Mouse (Mus musculus) gastrocnemius, postnatal 36 days (tissue): ENCODE measurements around the gene Leo1. TPM values are rescaled to one million over a fixed set of nuclear protein-coding genes. Genes with fewer than 3 reads are reported as not detected.
"Not testable (repeated sequence)": the region's sequence is repeated elsewhere in the genome, so short reads cannot be mapped to it uniquely, and the experiment has no call there.

Experiments used
- DNase-seq, 2 experiments: peaks; one replicate each; pipeline ENCODE4 v3.0.0; 2022
- intact Hi-C: fragments of 180-260 bp; cut with DNase I; formaldehyde crosslinking; loops from one replicate; pipeline ENCODE4 v1.15.1; 2025
- total RNA-seq, 2 experiments: library from RNA; stranded (reverse); gene quantifications; 2 replicates each; pipeline ENCODE4 v1.2.3; 2021

Gene Leo1
- total RNA-seq, 2 experiments from 2014 or later, result 15.2 to 16.7 TPM

- intact Hi-C loops, result no loop called here
- DNase-seq, result no peak
These were observed 16.8 kb upstream of the Leo1 start for GRCm38 (mm10) chr9:75424358-75425150.

- no peak for DNase-seq
- intact Hi-C loops, result no loop called here
These were observed 15.4 kb upstream of the Leo1 start for GRCm38 (mm10) chr9:75425796-75426391.

DNA sequence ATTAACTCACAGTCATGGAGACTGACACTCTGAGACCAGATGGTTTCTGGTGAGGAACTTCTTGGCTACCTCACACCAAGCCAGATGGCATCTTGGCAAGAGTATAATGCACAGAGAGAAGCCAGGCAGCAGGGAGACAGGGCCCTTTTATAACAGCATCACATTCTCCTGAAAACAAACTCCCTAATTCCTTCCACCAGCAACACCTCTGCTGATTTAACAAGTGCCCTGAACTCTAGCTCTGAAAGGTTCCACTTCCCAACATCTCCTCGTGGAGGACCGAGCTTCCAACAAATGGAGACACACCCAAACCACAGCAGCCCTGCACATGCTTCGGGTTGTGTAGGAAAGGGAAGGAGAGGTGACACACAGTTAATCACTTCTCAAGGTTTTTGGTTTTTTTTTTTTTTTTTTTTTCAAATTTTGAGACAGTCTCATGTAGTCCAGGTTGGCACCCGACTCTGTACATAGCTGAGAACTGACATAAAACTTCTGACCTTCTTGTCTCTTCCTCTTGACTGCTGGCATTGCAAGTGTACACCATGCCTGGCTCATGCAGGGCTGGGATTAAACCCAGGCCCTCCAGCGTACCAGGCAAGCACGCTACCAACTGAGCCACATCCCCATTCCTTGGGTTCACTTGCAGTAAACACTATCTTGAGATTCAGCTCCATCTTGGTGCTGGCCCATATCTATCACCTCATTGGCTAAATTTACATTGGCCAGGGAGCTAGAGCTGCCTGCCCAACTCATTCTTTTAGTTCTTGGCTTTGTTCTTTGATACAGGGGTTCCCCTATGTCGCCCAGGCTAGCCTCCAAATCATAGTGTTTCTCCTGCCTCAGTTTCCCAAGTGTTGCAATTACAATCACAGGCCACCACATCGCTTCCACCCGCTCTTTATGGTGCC lies 13.7 kb upstream of the Leo1 start:
- intact Hi-C loops, result no loop called here
- no peak for DNase-seq

GRCm38 (mm10) chr9:75428274-75428600 lies 13.1 kb upstream of the Leo1 start:
- DNase-seq, result no peak
- intact Hi-C loops, result no loop called here

GRCm38 (mm10) chr9:75429040-75429439 lies 12.3 kb upstream of the Leo1 start:
- no peak for DNase-seq
- intact Hi-C loops, result no loop called here

DNA sequence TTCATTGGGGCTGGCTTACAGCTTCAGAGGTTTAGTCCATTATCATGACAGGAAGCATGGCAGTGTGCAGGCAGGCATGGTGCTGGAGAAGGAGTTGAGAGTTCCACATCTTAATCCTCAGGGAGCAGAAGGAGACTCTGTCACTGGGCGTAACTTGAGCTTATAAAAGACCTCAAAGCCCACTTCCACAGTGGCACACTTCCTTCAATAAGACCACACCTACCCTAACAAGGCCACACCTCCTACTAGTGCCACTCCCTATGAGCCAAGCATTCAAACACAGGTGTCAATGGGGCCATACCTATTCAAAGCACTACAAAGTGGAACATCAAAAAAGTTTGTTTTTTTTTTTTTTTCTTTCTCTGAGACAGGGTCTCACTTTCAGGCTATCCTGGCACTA lies 11.7 kb upstream of the Leo1 start:
- intact Hi-C loops, result no loop called here
- no peak for DNase-seq

DNA sequence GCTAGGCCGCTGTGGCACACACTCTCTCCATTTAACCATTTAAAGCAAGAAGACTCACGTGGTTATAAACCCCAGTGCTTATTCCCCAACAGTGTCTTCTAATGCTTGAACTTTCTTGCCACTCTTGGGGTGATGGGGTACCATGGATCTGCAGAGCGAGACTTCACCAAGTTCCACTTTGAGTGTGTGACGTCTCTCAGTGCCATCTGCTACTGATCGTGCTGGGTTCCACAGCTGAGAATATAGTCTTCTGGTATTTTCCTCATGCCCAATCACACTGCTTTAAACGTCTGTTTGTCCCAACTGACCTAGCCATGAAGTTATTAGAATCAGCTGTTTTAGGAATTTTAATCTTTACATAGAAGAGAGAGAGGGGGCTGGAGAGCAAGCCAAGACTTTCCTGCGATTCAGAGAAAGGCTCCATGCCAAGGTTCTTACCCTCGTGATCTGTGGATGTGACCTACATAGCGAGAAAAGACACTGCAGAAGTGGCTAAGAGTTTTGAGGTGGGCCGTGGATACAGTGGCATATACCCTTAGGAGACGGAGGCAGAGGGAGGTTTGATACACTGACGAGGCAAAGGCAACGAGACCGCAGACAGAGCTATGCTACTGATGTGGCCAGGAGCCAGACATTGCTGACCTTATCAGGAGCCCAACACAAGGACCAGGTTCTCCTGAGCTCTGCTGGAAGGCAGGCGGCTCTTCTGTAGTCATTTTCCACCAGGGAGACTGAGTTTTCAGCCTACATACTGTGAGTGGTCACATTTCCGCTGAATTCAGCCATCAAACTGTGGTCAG lies 10.3 kb upstream of the Leo1 start:
- intact Hi-C loops, result no loop called here
- DNase-seq, result no peak

DNA sequence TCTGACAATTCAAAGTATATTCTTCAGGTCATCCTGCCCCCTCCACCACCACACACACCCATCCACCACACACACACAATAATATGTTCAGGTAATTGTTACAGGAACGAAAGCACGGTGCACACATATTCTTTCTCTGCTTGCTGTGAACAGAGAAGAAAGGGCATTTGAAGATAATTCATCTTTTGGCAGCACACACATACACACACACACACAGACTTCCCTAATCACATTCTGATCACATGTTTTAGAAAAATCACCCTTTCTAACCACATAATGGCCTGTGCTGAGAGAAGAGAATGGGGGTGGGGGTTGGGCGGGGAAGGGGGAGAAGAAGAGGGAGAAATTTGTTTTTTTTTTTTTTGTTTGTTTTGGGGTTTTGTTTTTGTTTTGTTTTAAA lies 8.6 kb upstream of the Leo1 start:
- DNase-seq, result no peak
- intact Hi-C loops, result no loop called here

- DNase-seq, result peak in 1 of 2 experiments; percentile 36
- intact Hi-C loops, result loop anchor here (2.0 kb wide), 1 partner anchor 23 kb away; the partner anchor contains the start of gene Mapk6
These were observed 7.0 kb upstream of the Leo1 start for GRCm38 (mm10) chr9:75434172-75434793.

DNA sequence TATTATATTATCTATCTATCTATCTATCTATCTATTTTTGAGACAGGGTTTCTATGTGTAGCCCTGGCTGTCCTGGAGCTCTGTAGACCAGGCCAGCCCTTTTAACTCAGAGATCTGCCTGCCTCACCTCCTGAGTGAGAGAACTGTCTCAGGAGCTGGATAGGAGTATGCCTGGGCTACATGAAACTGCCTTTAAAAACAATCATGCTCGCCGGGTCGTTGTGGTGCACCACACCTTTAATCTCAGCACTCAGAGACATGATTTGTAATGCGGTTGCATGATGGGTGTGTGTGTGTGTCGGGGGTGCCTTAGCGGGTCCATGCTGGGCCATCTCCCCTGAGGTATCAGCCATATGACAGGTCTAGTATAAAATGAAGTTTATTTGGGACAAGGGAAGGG lies 6.5 kb upstream of the Leo1 start:
- intact Hi-C loops, result loop anchor here (2.0 kb wide), 1 partner anchor 24 kb away; the partner anchor contains the start of gene Mapk6
- DNase-seq, result no peak

GRCm38 (mm10) chr9:75435291-75435690 lies 6.0 kb upstream of the Leo1 start:
- intact Hi-C loops, result loop anchor here (2.0 kb wide), 1 partner anchor 24 kb away; the partner anchor contains the start of gene Mapk6
- no peak for DNase-seq

- intact Hi-C loops, result loop anchor here (2.0 kb wide), 1 partner anchor 25 kb away; the partner anchor contains the start of gene Mapk6
- DNase-seq, result peak; percentile 65 to 73
These were observed 5.4 kb upstream of the Leo1 start for GRCm38 (mm10) chr9:75435918-75436317.

GRCm38 (mm10) chr9:75437653-75438385 lies 3.5 kb upstream of the Leo1 start:
- DNase-seq, result no peak
- intact Hi-C loops, result loop anchor here (1.0 kb wide), 1 partner anchor 77 kb away; no protein-coding TSS in a partner anchor

- peak in 1 of 2 experiments; percentile 16 for DNase-seq
- intact Hi-C loops, result no loop called here
These were observed 387 bp downstream of the Leo1 start for GRCm38 (mm10) chr9:75441691-75442131.

- intact Hi-C loops, result no loop called here
- no peak for DNase-seq
These were observed 3.7 kb downstream of the Leo1 start for GRCm38 (mm10) chr9:75444981-75445380.

GRCm38 (mm10) chr9:75446574-75446973 lies 5.2 kb downstream of the Leo1 start:
- intact Hi-C loops, result not testable (repeated sequence)

GRCm38 (mm10) chr9:75448021-75448420 lies 6.7 kb downstream of the Leo1 start:
- intact Hi-C loops, result no loop called here
- DNase-seq, result no peak

More at GRCm38 (mm10) chr9:75446574-75446973, 5.2 kb downstream of the Leo1 start:
- not testable (repeated sequence) for DNase-seq

DNA sequence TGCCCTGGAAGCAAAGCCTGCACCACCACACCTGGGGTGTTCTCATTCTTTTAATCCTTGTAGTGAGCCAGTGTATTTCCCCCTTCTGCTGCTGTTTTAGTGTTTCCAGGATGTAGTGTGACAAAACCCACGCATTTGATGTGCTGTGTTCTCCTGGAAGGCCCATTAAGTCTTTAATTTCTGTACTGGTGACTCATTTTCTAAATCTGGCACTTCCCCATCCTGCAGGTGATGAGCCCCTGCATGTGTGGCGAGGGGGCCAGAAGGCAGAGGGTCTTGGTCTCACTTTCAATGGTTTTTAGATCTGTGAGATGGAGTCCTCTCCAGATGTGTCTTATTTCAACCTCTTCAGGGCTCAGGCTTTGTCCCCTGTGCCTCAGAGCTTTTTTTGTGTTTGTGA lies 12.7 kb downstream of the Leo1 start:
- intact Hi-C loops, result no loop called here
- DNase-seq, result no peak

DNA sequence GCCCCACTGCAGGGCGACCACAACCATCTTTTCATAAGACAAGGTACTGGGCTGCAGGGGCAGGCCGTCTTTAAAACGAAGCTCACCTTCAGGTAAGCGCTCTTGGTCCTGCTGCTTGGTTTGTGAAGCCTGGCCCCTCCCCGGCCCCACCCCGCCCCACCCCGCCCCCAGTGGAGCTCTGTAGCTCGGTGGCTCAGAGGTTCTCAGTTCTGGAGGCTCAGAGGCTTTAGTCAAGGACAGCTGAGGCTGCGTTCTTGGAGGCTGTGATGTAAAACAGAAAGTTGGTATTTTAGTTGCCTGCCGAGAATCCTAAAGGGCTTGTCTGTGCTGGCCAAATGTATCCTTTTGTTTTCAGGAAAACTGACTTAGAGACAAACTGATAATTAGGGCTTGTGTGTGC lies 14.4 kb downstream of the Leo1 start:
- intact Hi-C loops, result no loop called here
- no peak for DNase-seq
